Mouse (Mus musculus) heart, embryonic 11.5 days (tissue): ENCODE measurements at regions not wholly inside any gene's neighbourhood (a gene's known extent, or its start where the extent isn't known, plus 50 kb on each side); places are given as distances from the start of the nearest gene placed in this dataset.

ENCODE experiments used
- ATAC-seq: fragments of 200-750 bp; cut with Nextera tagmentation; replicated peaks from 2 replicates; pipeline ENCODE4 v1.8.0; 2017; ENCODE audit warnings: moderate library complexity; ENCODE audit not compliant: insufficient number of reproducible peaks, low FRiP score, low TSS enrichment
- H3K27ac ChIP-seq: fragments of 300-500 bp; sonication (generic); 2 replicates; pipeline ENCODE4 v1.5.1; 2014; ENCODE audit warnings: mild to moderate bottlenecking, low read depth, low read length
- H3K27me3 ChIP-seq: fragments of 300-500 bp; sonication (generic); 2 replicates; pipeline ENCODE4 v1.6.1; 2014; ENCODE audit warnings: mild to moderate bottlenecking, low read length, mixed read lengths; ENCODE audit not compliant: control insufficient read depth, insufficient read depth
- H3K36me3 ChIP-seq: fragments of 300-500 bp; sonication (generic); 2 replicates; pipeline ENCODE4 v1.6.1; 2014; ENCODE audit warnings: mild to moderate bottlenecking, low read length, moderate library complexity, mixed read lengths; ENCODE audit not compliant: control insufficient read depth, insufficient read depth
- H3K4me1 ChIP-seq: fragments of 300-500 bp; sonication (generic); 2 replicates; pipeline ENCODE4 v1.6.1; 2014; ENCODE audit warnings: low read length; ENCODE audit not compliant: control insufficient read depth, insufficient read depth
- H3K4me2 ChIP-seq: fragments of 300-500 bp; sonication (generic); 2 replicates; pipeline ENCODE4 v1.6.1; 2014; ENCODE audit warnings: mild to moderate bottlenecking, moderate library complexity
- H3K4me3 ChIP-seq: fragments of 300-500 bp; sonication (generic); 2 replicates; pipeline ENCODE4 v1.5.1; 2014; ENCODE audit warnings: low read depth, low read length
- H3K9ac ChIP-seq: fragments of 300-500 bp; sonication (generic); 2 replicates; pipeline ENCODE4 v1.6.1; 2014; ENCODE audit warnings: mild to moderate bottlenecking, low read depth, low read length, moderate library complexity
- H3K9me3 ChIP-seq: fragments of 300-500 bp; sonication (generic); replicated peaks from 2 replicates; pipeline ENCODE4 v1.6.1; 2016; ENCODE audit warnings: low read length; ENCODE audit not compliant: control insufficient read depth
- WGBS: fragments of 180-500 bp; shearing (Covaris S2); extraction: QIAGEN DNeasy Blood & Tissue Kit; methylation state at CpG from one replicate; pipeline ENCODE4 v1.1.7; 2014; ENCODE audit not compliant: insufficient replicate concordance; 5-methylcytosine and 5-hydroxymethylcytosine counted together

GRCm38 (mm10) chr4:55704921-55705320 lies 172.7 kb upstream of the Klf4 start:
- 72% methylated on average over 4 of the region's 4 CpGs for WGBS
- Histone ChIP-seq H3K27me3 (no peaks in the 10 kb centered on the region), H3K36me3 (no peaks in the 10 kb centered on the region), H3K9me3 (no peaks in the 10 kb centered on the region), H3K4me3 (no peak overlapping the region), H3K27ac (no peak overlapping the region), H3K4me2 (no peak overlapping the region), H3K4me1 (no peaks in the 10 kb centered on the region), H3K9ac (no peak overlapping the region)
- no peak for ATAC-seq

DNA sequence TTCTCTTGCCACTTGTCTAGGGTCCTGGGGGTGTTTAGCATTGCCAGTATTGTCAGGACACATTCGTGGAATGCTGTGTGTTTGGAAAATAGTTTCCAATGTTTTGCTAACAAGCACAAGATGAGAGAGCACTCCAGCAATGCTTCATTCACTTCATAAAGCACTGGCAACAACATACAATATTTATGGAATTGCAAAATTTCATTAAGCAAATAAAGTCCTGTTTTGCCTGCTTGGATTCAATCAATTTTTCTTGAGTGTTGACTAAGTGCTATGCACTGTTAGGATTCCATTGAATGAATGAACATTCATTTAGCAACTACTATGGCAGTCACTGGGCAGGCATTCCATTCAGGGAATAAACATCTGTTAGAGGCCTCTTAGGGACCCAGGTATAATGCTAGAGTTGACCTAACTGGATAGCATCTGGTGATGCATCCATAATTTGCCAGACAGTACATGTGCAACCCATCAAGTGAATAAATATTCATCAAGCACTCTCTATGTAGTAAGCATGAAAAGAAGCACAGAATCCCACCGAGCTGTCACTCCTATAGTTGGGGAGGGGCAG lies 171.2 kb upstream of the Klf4 start:
- ATAC-seq, result no peak
- Histone ChIP-seq H3K4me2 (no peak overlapping the region), H3K27me3 (no peaks in the 10 kb centered on the region), H3K4me3 (no peak overlapping the region), H3K9ac (no peak overlapping the region), H3K27ac (no peak overlapping the region), H3K4me1 (no peaks in the 10 kb centered on the region), H3K36me3 (no peaks in the 10 kb centered on the region), H3K9me3 (no peaks in the 10 kb centered on the region)
- WGBS, result 66% methylated on average over 2 of the region's 2 CpGs

DNA sequence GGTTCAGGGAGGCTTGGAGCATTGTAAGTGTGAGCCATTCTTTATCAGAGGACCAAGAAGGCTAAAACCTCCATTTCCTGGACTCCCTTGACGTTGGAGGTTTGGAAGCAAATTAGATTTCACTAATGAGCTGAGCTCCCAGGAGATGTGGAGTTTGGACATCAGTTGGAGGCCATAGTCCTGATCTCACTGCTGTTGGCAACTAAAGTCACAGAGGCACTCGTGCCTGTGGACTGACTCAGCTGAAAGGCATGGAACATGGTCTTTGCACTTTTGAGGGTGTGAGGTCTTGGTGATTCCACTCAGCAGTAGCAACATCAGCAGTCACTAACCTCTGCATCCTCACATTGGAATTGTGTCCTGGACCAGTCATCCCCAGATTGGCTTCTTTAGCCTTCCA lies 169.1 kb upstream of the Klf4 start:
- H3K9me3 ChIP-seq, result no peaks in the 10 kb centered on the region
- H3K27ac ChIP-seq, result no peak overlapping the region
- no peak overlapping the region for H3K4me3 ChIP-seq
- no peak overlapping the region for H3K9ac ChIP-seq
- no peaks in the 10 kb centered on the region for H3K4me1 ChIP-seq
- ATAC-seq, result no peak
- H3K4me2 ChIP-seq, result no peak overlapping the region
- H3K27me3 ChIP-seq, result no peaks in the 10 kb centered on the region
- 59% methylated on average over 2 of the region's 2 CpGs for WGBS
- no peaks in the 10 kb centered on the region for H3K36me3 ChIP-seq

DNA sequence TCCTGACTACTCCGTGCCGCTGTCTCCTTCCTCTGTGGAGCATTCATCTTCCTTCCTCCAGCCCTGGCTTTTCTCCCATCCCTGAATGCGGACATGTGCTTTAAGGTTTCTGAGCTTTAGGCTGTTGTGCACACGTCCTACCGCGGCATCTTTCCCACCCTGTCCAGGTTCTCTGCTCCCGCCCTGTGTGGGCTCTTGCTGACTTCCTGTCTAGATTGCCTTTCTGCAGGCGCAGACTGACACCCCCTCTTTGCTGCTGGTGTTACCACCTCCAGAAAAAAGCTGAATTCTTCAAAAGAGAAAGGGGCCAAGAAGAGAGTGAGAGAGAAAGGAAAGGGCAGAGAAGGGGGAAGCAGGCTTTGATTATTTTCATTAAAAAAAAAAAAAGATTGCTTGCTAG lies 167.7 kb upstream of the Klf4 start:
- no peak overlapping the region for H3K4me3 ChIP-seq
- WGBS, result 54% methylated on average over 8 of the region's 8 CpGs
- H3K4me1 ChIP-seq, result no peaks in the 10 kb centered on the region
- ATAC-seq, result no peak
- no peaks in the 10 kb centered on the region for H3K36me3 ChIP-seq
- no peaks in the 10 kb centered on the region for H3K27me3 ChIP-seq
- no peak overlapping the region for H3K27ac ChIP-seq
- no peaks in the 10 kb centered on the region for H3K9me3 ChIP-seq
- H3K9ac ChIP-seq, result no peak overlapping the region
- no peak overlapping the region for H3K4me2 ChIP-seq

DNA sequence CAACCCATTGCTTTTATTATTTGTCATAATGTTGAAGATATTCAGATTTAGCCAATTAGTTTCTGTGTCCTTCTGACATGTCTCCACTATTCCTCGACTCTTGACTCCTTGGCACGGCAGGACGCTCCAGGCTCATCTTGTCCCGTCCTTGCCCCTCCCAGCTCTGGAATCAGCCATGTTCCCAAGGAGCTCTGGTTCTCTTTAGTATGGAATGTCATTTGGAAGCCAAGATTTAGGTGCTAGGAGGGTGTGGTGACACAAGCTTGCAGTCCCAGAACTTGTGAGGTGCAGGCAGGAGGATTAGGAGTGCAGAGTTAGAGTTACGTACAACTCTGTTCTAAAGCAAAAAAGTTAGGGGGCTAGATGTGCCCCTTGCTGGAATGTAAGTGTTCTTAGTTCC lies 166.9 kb upstream of the Klf4 start:
- ATAC-seq, result no peak
- no peak overlapping the region for H3K4me2 ChIP-seq
- H3K4me1 ChIP-seq, result no peaks in the 10 kb centered on the region
- no peak overlapping the region for H3K4me3 ChIP-seq
- WGBS, result 76% methylated on average over 5 of the region's 5 CpGs
- no peaks in the 10 kb centered on the region for H3K9me3 ChIP-seq
- H3K9ac ChIP-seq, result no peak overlapping the region
- H3K36me3 ChIP-seq, result no peaks in the 10 kb centered on the region
- no peak overlapping the region for H3K27ac ChIP-seq
- no peaks in the 10 kb centered on the region for H3K27me3 ChIP-seq

- WGBS, result 71% methylated on average over 12 of the region's 12 CpGs
- Histone ChIP-seq H3K4me1 (no peaks in the 10 kb centered on the region), H3K36me3 (no peaks in the 10 kb centered on the region)
These were observed 164.8 kb upstream of the Klf4 start for GRCm38 (mm10) chr4:55697108-55697507.

DNA sequence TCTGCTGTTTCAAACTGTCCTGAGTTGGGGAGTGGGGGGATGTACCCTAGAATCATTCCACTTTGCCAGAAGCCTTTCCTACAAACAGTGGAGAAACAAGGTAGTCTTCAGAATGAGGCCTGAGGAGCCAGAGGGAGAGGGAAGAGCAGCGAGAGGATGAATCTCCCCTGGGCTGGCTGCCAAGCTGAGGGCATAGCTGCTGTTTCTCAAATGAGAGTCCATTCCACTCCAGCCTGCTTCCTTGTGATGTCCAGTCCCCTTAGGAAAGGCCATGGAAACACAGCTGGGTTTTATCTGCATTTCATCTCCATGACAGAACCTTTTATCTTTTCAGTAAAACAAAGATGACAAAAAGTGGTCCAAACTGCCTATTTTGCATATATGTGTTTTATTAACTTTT lies 164.2 kb upstream of the Klf4 start:
- Histone ChIP-seq H3K36me3 (no peaks in the 10 kb centered on the region), H3K27ac (no peak overlapping the region), H3K4me2 (no peak overlapping the region), H3K4me3 (no peak overlapping the region), H3K27me3 (no peaks in the 10 kb centered on the region), H3K9ac (no peak overlapping the region), H3K9me3 (no peaks in the 10 kb centered on the region), H3K4me1 (no peaks in the 10 kb centered on the region)
- no peak for ATAC-seq
- 20% methylated on average over 1 of the region's 1 CpGs for WGBS

More at GRCm38 (mm10) chr4:55697108-55697507, 164.8 kb upstream of the Klf4 start:
- H3K9me3 ChIP-seq, result no peaks in the 10 kb centered on the region
- no peaks in the 10 kb centered on the region for H3K27me3 ChIP-seq
- no peak for ATAC-seq
- H3K27ac ChIP-seq, result no peak overlapping the region
- H3K4me3 ChIP-seq, result no peak overlapping the region
- H3K4me2 ChIP-seq, result no peak overlapping the region
- H3K9ac ChIP-seq, result no peak overlapping the region

- H3K4me1 ChIP-seq, result no peaks in the 10 kb centered on the region
- no peaks in the 10 kb centered on the region for H3K9me3 ChIP-seq
- H3K27ac ChIP-seq, result no peak overlapping the region
- no peak overlapping the region for H3K4me2 ChIP-seq
- H3K36me3 ChIP-seq, result no peaks in the 10 kb centered on the region
- H3K4me3 ChIP-seq, result no peak overlapping the region
- no peaks in the 10 kb centered on the region for H3K27me3 ChIP-seq
- no peak overlapping the region for H3K9ac ChIP-seq
- ATAC-seq, result no peak
- WGBS, result 72% methylated on average over 1 of the region's 1 CpGs
These were observed 163.0 kb upstream of the Klf4 start for GRCm38 (mm10) chr4:55695246-55695645.

DNA sequence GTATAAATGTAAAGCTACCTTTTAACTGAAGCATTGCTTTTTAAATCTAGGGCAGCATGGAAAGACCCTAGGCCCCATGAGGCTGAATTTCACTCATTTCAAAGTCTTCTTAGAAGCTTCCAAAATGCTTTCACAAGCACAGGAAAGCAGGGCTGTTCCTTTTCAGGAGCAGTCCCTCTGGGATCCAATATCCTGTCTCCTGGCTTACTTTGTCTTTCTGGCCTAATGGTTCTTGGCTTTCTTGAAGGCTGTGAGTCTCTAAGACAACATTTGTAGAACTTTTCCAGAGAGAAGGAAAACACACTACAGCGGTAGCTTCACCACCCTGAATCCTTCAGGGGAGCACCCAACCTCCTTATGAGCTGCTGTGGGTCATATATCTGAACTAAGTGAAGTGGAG lies 157.2 kb upstream of the Klf4 start:
- Histone ChIP-seq H3K4me3 (no peak overlapping the region), H3K36me3 (no peaks in the 10 kb centered on the region), H3K4me2 (no peak overlapping the region), H3K27me3 (peaks cover 4% of the 10 kb centered on the region; the same call in 1 of the 2 replicates), H3K9me3 (no peaks in the 10 kb centered on the region), H3K9ac (no peak overlapping the region), H3K27ac (no peak overlapping the region), H3K4me1 (no peaks in the 10 kb centered on the region)
- no peak for ATAC-seq
- WGBS, result 91% methylated on average over 1 of the region's 1 CpGs
